Mouse (Mus musculus) G1E (cell line): ENCODE measurements around the gene Sys1. TPM values are rescaled to one million over a fixed set of nuclear protein-coding genes. Genes with fewer than 3 reads are reported as not detected.

Experiments used
- ATAC-seq: 2 replicates; pipeline ENCODE4 v1.8.0; 2016; ENCODE audit warnings: mild to moderate bottlenecking; ENCODE audit not compliant: insufficient number of reproducible peaks, poor library complexity, low FRiP score, severe bottlenecking; ENCODE audit errors: extremely low read depth
- DNase-seq: peaks from one replicate; pipeline ENCODE4 v3.0.0; 2012; ENCODE audit warnings: low spot score
- H3K27me3 ChIP-seq: 2 replicates; pipeline ENCODE4 v1.6.1; 2012; ENCODE audit warnings: mild to moderate bottlenecking, low read length, inconsistent platforms; ENCODE audit not compliant: insufficient read depth
- H3K36me3 ChIP-seq: replicated peaks from 2 replicates; pipeline ENCODE3; 2012; ENCODE audit warnings: mild to moderate bottlenecking, inconsistent platforms
- H3K4me1 ChIP-seq: 2 replicates; pipeline ENCODE4 v1.6.1; 2012; ENCODE audit warnings: low read depth, low read length, inconsistent platforms, mixed read lengths; ENCODE audit not compliant: insufficient read depth
- H3K4me3 ChIP-seq: 2 replicates; pipeline ENCODE4 v1.5.1; 2012; ENCODE audit warnings: low read depth, mild to moderate bottlenecking, inconsistent platforms, low read length, moderate library complexity, mixed read lengths
- H3K9me3 ChIP-seq: replicated peaks from 2 replicates; pipeline ENCODE4 v1.6.1; 2012; ENCODE audit warnings: inconsistent platforms
- CTCF ChIP-seq: IDR thresholded peaks from 2 replicates; pipeline ENCODE4 v1.5.1; 2012; ENCODE audit warnings: low read depth, low read length, inconsistent platforms, mixed read lengths
- GATA1 ChIP-seq: IDR thresholded peaks from 2 replicates; pipeline ENCODE4 v1.6.1; 2012; ENCODE audit warnings: borderline replicate concordance, low read length, inconsistent platforms, mixed read lengths
- GATA2 ChIP-seq: IDR thresholded peaks from 2 replicates; pipeline ENCODE4 v1.6.1; 2012; ENCODE audit warnings: low read depth, low read length, inconsistent platforms, borderline replicate concordance
- POLR2AphosphoS5 ChIP-seq: IDR thresholded peaks from 2 replicates; pipeline ENCODE4 v1.6.1; 2012; ENCODE audit warnings: low read depth, low read length, inconsistent platforms; ENCODE audit not compliant: insufficient replicate concordance
- TAL1 ChIP-seq: conservative IDR thresholded peaks from 2 replicates; pipeline ENCODE4 v1.6.1; 2012; ENCODE audit warnings: low read depth, low read length, inconsistent platforms, mixed read lengths
- polyA plus RNA-seq: library from polyadenylated mRNA; stranded (reverse); fragments of >175 nt; gene quantifications from 2 replicates; pipeline ENCODE4 v1.2.3, GENCODE M21; 2012
- total RNA-seq, 2 experiments: library from RNA; stranded (forward) in 1 of 2; stranded (reverse) in 1 of 2; fragments of 200-1000 nt in 1 of 2; fragments of >200 nt in 1 of 2; fragmentation: Nextera tagmentation in 1 of 2; gene quantifications; 2 replicates each; pipeline ENCODE4 v1.2.3; 2014 to 2017

The Sys1 gene
- total and polyA plus RNA-seq, 3 experiments: 37.0 to 142 (median 50.6) TPM

DNA sequence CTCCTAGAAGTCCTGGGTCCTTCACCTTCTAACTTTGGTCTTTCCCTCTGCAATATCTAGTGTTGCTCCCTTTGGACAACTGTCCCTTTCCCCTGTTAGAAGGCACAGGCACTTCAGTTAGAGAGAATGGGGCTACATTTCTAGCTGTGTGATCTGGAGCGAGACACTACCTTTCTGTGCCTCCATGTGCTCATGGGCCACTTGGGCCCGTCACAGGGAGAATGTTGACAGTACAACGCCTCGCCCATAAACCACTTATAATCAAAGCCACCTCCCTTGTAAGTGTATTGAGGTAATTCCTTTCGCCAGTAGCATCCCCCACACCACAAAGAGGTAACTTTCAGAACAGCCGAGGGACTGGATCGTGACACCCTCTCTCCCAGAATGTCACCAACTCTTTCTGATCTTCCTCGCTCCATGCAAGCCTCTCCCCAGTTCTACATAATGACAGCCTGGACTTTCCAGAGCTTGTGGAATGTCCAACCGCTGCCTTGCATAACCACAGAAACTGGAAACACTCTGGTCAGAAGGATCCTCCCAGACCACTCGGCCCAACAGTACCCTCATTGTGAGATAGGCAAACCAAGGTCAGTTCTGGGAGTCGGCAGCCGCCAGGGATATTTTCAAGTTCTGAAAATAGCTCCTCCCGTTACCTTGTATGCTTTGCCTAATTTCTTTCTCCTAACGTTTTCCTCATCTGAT lies 7.3 kb upstream of the Sys1 start:
- no peak overlapping the region for H3K4me3 ChIP-seq
- no peaks in the 10 kb centered on the region for H3K9me3 ChIP-seq
- peaks cover 11% of the 10 kb centered on the region for H3K27me3 ChIP-seq
- TF ChIP-seq POLR2AphosphoS5: no peak
- no peak for TF ChIP-seq CTCF
- TF ChIP-seq GATA2: no peak
- no peak for TF ChIP-seq GATA1
- TF ChIP-seq TAL1: no peak
- DNase-seq (no peak), ATAC-seq (no peak)
- H3K36me3 ChIP-seq: no peaks in the 10 kb centered on the region
- H3K4me1 ChIP-seq: no peaks in the 10 kb centered on the region

DNA sequence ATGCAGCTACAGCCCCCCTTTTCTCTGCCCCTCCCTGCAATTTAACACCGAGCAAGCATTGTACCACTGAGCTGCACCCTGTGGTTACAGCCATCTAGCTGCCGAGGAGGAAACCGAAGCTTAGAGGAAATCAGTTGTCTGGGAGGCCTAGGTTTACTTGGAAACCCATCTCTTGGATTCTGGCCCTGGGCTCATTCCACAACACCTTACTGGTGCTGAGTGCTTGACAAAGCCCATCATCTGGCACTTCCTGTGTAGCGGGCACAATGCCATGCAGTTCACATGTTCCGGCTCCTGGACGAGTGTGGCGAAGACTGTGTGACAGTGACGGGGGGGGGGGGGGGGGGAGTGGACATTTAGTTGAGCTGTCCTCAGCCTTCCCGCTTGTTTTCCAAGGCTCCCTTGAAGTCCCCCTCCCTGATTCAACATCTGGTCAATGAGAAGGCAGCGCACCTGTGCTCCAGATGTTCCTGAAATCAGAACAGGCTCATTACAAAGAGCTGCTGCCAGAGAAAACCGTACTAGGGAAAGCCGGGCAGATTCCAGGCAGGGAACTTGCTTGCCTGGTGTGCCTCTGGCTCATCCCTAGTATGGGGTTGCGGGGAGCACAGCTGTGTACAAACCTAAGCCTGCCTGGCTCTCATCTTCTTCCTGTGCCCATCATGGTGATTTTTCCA lies 4.6 kb upstream of the Sys1 start:
- H3K27me3 ChIP-seq: peaks cover 20% of the 10 kb centered on the region
- H3K36me3 ChIP-seq: no peaks in the 10 kb centered on the region
- no peaks in the 10 kb centered on the region for H3K4me1 ChIP-seq
- no peak overlapping the region for H3K4me3 ChIP-seq
- DNase-seq: no peak
- ATAC-seq: no peak
- H3K9me3 ChIP-seq: no peaks in the 10 kb centered on the region
- TF ChIP-seq TAL1 (no peak), GATA1 (no peak), GATA2 (no peak), POLR2AphosphoS5 (no peak), CTCF (no peak)

DNA sequence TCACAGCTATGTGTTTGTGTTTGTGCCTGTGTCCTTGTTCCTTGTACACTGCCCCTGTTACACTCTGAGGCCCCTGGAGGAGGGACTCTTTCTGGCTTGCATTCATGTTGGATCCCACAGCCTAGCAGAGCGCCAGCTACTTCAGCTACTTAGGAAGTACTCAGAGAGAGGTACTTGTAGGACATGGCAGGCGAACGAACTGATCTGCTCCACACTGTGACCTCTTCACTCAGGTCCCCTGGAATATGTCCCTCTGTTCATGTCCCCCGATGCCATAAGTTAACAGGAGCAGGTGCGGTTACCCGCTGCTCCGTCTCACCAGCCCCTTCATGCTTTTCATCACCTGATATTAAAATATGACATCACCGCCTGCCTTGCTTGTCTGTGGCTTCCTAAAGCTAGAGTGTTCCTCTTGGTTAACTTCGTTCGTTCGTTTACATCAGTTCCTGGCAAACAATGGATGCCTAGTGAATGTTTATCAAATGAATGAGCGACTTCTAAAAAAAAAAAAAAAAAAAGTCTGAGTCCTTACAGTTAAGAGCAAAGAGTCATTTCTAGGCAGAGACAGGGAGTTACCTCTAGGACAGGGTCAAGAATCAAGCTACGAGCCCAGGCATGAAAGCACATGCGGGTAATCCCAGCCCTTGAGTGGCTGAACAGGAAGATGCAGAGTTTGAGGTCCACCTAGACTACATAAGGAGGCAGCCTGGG lies 3.6 kb upstream of the Sys1 start:
- H3K4me3 ChIP-seq: no peak overlapping the region
- no peaks in the 10 kb centered on the region for H3K4me1 ChIP-seq
- ATAC-seq: no peak
- TF ChIP-seq GATA2: no peak
- no peak for TF ChIP-seq GATA1
- TF ChIP-seq TAL1: no peak
- no peak for TF ChIP-seq CTCF
- TF ChIP-seq POLR2AphosphoS5: no peak
- H3K36me3 ChIP-seq: no peaks in the 10 kb centered on the region
- H3K27me3 ChIP-seq: peaks cover 20% of the 10 kb centered on the region
- DNase-seq: no peak
- H3K9me3 ChIP-seq: no peaks in the 10 kb centered on the region

DNA sequence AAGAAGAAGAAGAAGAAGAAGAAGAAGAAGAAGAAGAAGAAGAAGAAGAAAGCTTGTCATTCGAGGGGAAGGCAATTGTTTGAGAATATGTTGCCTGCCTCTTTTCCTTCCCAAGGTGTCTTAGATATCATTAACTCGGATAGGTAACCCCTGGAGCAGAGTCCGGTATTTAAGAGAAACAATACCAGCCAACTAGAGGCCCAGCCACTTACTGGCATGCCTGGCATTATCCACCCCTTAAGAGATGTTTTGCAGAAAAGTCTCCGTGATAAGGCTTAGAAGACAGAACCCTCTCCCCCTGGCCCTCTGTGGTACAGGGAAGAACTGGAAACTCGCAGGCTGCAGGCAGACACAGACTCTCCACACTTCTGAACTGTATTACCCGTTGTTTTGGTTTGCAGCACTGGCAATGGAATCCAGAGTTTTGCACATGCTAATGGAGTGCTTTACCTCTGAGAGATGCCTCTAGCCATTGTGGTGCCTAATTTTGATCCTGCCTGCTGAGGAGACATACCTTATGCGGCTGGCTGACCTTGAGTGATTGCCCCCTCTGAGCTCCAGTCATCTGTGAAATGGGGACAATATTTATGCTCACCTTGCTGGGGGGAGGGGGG lies 2.8 kb upstream of the Sys1 start:
- no peak for TF ChIP-seq GATA2
- TF ChIP-seq TAL1: no peak
- no peak for TF ChIP-seq CTCF
- TF ChIP-seq POLR2AphosphoS5: no peak
- no peak for TF ChIP-seq GATA1
- H3K27me3 ChIP-seq: peaks cover 20% of the 10 kb centered on the region
- H3K4me3 ChIP-seq: no peak overlapping the region
- H3K36me3 ChIP-seq: no peaks in the 10 kb centered on the region
- H3K4me1 ChIP-seq: no peaks in the 10 kb centered on the region
- H3K9me3 ChIP-seq: no peaks in the 10 kb centered on the region
- DNase-seq (no peak), ATAC-seq (no peak)

DNA sequence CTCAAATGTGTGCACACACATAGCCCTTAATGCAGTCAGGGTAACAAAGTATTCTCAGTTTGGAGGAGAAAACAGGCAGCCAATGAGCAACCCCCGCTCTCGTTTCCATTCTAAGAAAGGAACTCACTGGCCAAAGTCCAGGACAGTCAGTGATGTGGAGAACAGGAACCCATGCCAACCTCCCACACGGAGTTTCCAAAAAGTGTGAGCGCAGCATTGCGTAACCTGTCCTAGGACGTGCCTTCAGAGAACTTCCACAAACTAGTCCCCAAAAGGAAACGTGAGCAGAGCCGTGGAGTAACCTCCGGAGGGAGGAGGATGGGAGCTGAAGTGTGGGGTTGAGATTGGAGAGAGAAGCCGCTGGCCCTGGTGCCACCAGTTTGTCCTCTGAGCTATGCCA lies 1.9 kb upstream of the Sys1 start:
- H3K36me3 ChIP-seq: no peaks in the 10 kb centered on the region
- no peaks in the 10 kb centered on the region for H3K4me1 ChIP-seq
- TF ChIP-seq CTCF (no peak), GATA2 (no peak), TAL1 (no peak), POLR2AphosphoS5 (no peak), GATA1 (no peak)
- DNase-seq (no peak), ATAC-seq (no peak)
- H3K9me3 ChIP-seq: no peaks in the 10 kb centered on the region
- peaks cover 20% of the 10 kb centered on the region for H3K27me3 ChIP-seq
- no peak overlapping the region for H3K4me3 ChIP-seq
